Mouse (Mus musculus): ENCODE data around the gene Stip1.

- no peak for TF ChIP-seq TCF12 (IDR thresholded peaks at IDR 0.05; ENCODE audit: low read depth, low read length)
- TF ChIP-seq E2F4 (IDR thresholded peaks at IDR 0.05; ENCODE audit: insufficient replicate concordance, low read depth, low read length): no peak
- TF ChIP-seq EP300 (IDR thresholded peaks at IDR 0.05; ENCODE audit: low read length): no peak
- no peak for TF ChIP-seq NRF1 (IDR thresholded peaks at IDR 0.05; ENCODE audit: low read depth, low read length)
- TF ChIP-seq SMC3 (IDR thresholded peaks at IDR 0.05; ENCODE audit: low read depth, low read length): no peak
- no peak for TF ChIP-seq POLR2A (IDR thresholded peaks at IDR 0.05; ENCODE audit: low read depth, low read length)
- TF ChIP-seq CTCF (conservative IDR thresholded peaks at IDR 0.05 in 1 of 2, IDR thresholded peaks at IDR 0.05 in 1 of 2; ENCODE audit: low read depth in 2 of 2, low read length in 2 of 2): no peak
- no peak for TF ChIP-seq ZMIZ1 (IDR thresholded peaks at IDR 0.05; ENCODE audit: low read depth, low read length)
- TF ChIP-seq POLR2AphosphoS2 (IDR thresholded peaks at IDR 0.05; ENCODE audit: low read depth, low read length): no peak
Measured at GRCm38 (mm10) chr19:7014481-7015135, 25.2 kb downstream of the Stip1 start.
